Comparison of ENCODE assay signal across 12 mouse cellular contexts in genomic region chr19:33065274-33066200, GRCm38 (mm10).
DNase-seq lines count a peak whose midpoint lies in the region; ATAC-seq and TF ChIP-seq lines count a peak whose summit lies in the region.
"Had no signal": no experiment of that assay in that cellular context is flagged by ENCODE, and none has a peak within 500 bp of the region (broad histone marks: within the 10 kb centered on the region; RNA-seq: fewer than 3 reads in every experiment).

No protein-coding gene starts in this region.

- H3K27ac ChIP-seq in hindbrain, embryonic 16.5 days (ENCODE audit: low read depth, low read length): no peak overlapping the region
- H3K27ac ChIP-seq in hindbrain, embryonic 14.5 days: no peak overlapping the region
- peak overlapping the region; percentile 46 for H3K27ac ChIP-seq in lung, embryonic 15.5 days
- peak overlapping the region; percentile 44 for H3K27ac ChIP-seq in embryonic facial prominence, embryonic 10.5 days (replicated peaks)

- TF ChIP-seq POLR2A in lung, adult 2 months (IDR thresholded peaks at IDR 0.05; ENCODE audit: borderline replicate concordance, extremely low read depth, low read depth, low read length): no peak

- H3K4me3 ChIP-seq in hindbrain, embryonic 16.5 days (ENCODE audit: low read length): no peak overlapping the region
- H3K4me3 ChIP-seq in hindbrain, embryonic 14.5 days (replicated peaks; ENCODE audit: low read length): no peak overlapping the region
- H3K4me3 ChIP-seq in lung, embryonic 15.5 days: no peak overlapping the region
- H3K4me3 ChIP-seq in lung, adult 2 months (replicated peaks; ENCODE audit: extremely low read depth, low read depth, low read length): no peak overlapping the region
- no peak overlapping the region for H3K4me3 ChIP-seq in embryonic facial prominence, embryonic 10.5 days

- 69% methylated on average over 19 of the region's 19 CpGs for WGBS in hindbrain, embryonic 16.5 days
- 75% methylated on average over 19 of the region's 19 CpGs for WGBS in hindbrain, embryonic 14.5 days
- 56% methylated on average over 19 of the region's 19 CpGs for WGBS in lung, embryonic 15.5 days
- 62% methylated on average over 19 of the region's 19 CpGs for WGBS in lung, adult 2 months
- WGBS in embryonic facial prominence, embryonic 10.5 days: 52% methylated on average over 19 of the region's 19 CpGs

- no peak for TF ChIP-seq CTCF in lung, adult 2 months (IDR thresholded peaks at IDR 0.05; ENCODE audit: insufficient read depth, low read length)

- no peak overlapping the region for H3K4me2 ChIP-seq in hindbrain, embryonic 16.5 days (ENCODE audit: low read length)
- H3K4me2 ChIP-seq in hindbrain, embryonic 14.5 days (replicated peaks): no peak overlapping the region
- H3K4me2 ChIP-seq in lung, embryonic 15.5 days: no peak overlapping the region

- H3K36me3 ChIP-seq in hindbrain, embryonic 16.5 days (ENCODE audit: control insufficient read depth, insufficient read depth, low read length): no peaks in the 10 kb centered on the region
- H3K36me3 ChIP-seq in hindbrain, embryonic 14.5 days (replicated peaks; ENCODE audit: control insufficient read depth, insufficient read depth): no peaks in the 10 kb centered on the region
- no peaks in the 10 kb centered on the region for H3K36me3 ChIP-seq in lung, embryonic 15.5 days
- H3K36me3 ChIP-seq in embryonic facial prominence, embryonic 10.5 days (replicated peaks): no peaks in the 10 kb centered on the region

- 0 out of 2 replicates have a peak, but pooled peaks have one; percentile 61 for ATAC-seq in hindbrain, embryonic 16.5 days
- no peak for ATAC-seq in hindbrain, embryonic 14.5 days (ENCODE audit: low FRiP score)
- ATAC-seq in lung, embryonic 15.5 days (ENCODE audit: borderline replicate concordance, extremely low read depth, low FRiP score, low TSS enrichment): peak; percentile 58; the same call in 1 of the 2 replicates
- ATAC-seq in frontal cortex, adult (ENCODE audit: low TSS enrichment): no peak
- ATAC-seq: forebrain, embryonic 16.5 days had no signal

- no peaks in the 10 kb centered on the region for H3K9me3 ChIP-seq in hindbrain, embryonic 16.5 days (ENCODE audit: control insufficient read depth, low read length)
- H3K9me3 ChIP-seq in hindbrain, embryonic 14.5 days (ENCODE audit: control insufficient read depth, low read length): no peaks in the 10 kb centered on the region
- no peaks in the 10 kb centered on the region for H3K9me3 ChIP-seq in lung, embryonic 15.5 days
- H3K9me3 ChIP-seq in embryonic facial prominence, embryonic 10.5 days: no peaks in the 10 kb centered on the region

- H3K27me3 ChIP-seq in hindbrain, embryonic 16.5 days (replicated peaks; ENCODE audit: control insufficient read depth, insufficient read depth, low read length): no peaks in the 10 kb centered on the region
- no peaks in the 10 kb centered on the region for H3K27me3 ChIP-seq in hindbrain, embryonic 14.5 days (ENCODE audit: control insufficient read depth, insufficient read depth, low read length)
- H3K27me3 ChIP-seq in lung, embryonic 15.5 days: no peaks in the 10 kb centered on the region
- no peaks in the 10 kb centered on the region for H3K27me3 ChIP-seq in embryonic facial prominence, embryonic 10.5 days (replicated peaks; ENCODE audit: low read depth, poor library complexity, severe bottlenecking)

- DNase-seq in hindbrain, embryonic 14.5 days (ENCODE audit: low spot score): no peak
- no peak for DNase-seq in lung, adult 2 months
- peak; percentile 48 for DNase-seq in embryonic facial prominence, embryonic 10.5 days (ENCODE audit: low spot score)
- DNase-seq in lung, postnatal 4 days: peak; percentile 17 to 52
- no peak for DNase-seq in adrenal gland, postnatal 4 days (ENCODE audit: low spot score in 2 of 2)
- DNase-seq: adrenal gland, adult 2 months; cerebellum, adult 9-10 months; heart, postnatal 14 days had no signal

- no peaks in the 10 kb centered on the region for H3K4me1 ChIP-seq in hindbrain, embryonic 16.5 days (ENCODE audit: control insufficient read depth, insufficient read depth, low read depth, low read length)
- no peaks in the 10 kb centered on the region for H3K4me1 ChIP-seq in hindbrain, embryonic 14.5 days (replicated peaks; ENCODE audit: control insufficient read depth, insufficient read depth, low read length)
- H3K4me1 ChIP-seq in lung, embryonic 15.5 days: 0 out of 2 replicates have a peak, but pooled peaks cover 5% of the 10 kb centered on the region
- H3K4me1 ChIP-seq in lung, adult 2 months (ENCODE audit: control insufficient read depth, insufficient read depth, low read length): peaks cover 2% of the 10 kb centered on the region; the same call in 1 of the 2 replicates
- H3K4me1 ChIP-seq in embryonic facial prominence, embryonic 10.5 days: peaks cover 35% of the 10 kb centered on the region

- H3K9ac ChIP-seq in hindbrain, embryonic 16.5 days (ENCODE audit: low read depth, low read length): no peak overlapping the region
- no peak overlapping the region for H3K9ac ChIP-seq in hindbrain, embryonic 14.5 days
- H3K9ac ChIP-seq in lung, embryonic 15.5 days: no peak overlapping the region

Comparison
In these comparisons a context has a peak if more than half of its experiments do, and no peak if none do; other contexts are left out.
1. ATAC-seq: peak in hindbrain, embryonic 16.5 days (single experiment) and lung, embryonic 15.5 days (single experiment); none in hindbrain, embryonic 14.5 days (single experiment) and frontal cortex, adult (single experiment).
2. DNase-seq: peak in embryonic facial prominence, embryonic 10.5 days (single experiment) and lung, postnatal 4 days (2 of 2); none in hindbrain, embryonic 14.5 days (single experiment), lung, adult 2 months (single experiment) and adrenal gland, postnatal 4 days (0 of 2).
3. H3K27ac ChIP-seq: peak in lung, embryonic 15.5 days (single experiment) and embryonic facial prominence, embryonic 10.5 days (single experiment); none in hindbrain, embryonic 16.5 days (single experiment) and hindbrain, embryonic 14.5 days (single experiment).